Mouse (Mus musculus) left cerebral cortex, postnatal 36 days (tissue): Measurements from ENCODE around the gene Capzb. TPM values are rescaled to one million over a fixed set of nuclear protein-coding genes. Genes with fewer than 3 reads are reported as not detected.

Experiments
- DNase-seq, 2 experiments: peaks; one replicate each; pipeline ENCODE4 v3.0.0; 2021 to 2022; ENCODE audit warnings: low spot score in 2 of 2, mixed read lengths in 1 of 2
- intact Hi-C: fragments of 180-260 bp; cut with DNase I; formaldehyde crosslinking; loops from one replicate; pipeline ENCODE4 v1.15.1; 2025
- total RNA-seq, 2 experiments: library from RNA; stranded (reverse); gene quantifications; 2 replicates each; pipeline ENCODE4 v1.2.3; 2021

The Capzb gene
- total RNA-seq, 2 experiments from 2014 or later = 343 to 354 TPM

DNA sequence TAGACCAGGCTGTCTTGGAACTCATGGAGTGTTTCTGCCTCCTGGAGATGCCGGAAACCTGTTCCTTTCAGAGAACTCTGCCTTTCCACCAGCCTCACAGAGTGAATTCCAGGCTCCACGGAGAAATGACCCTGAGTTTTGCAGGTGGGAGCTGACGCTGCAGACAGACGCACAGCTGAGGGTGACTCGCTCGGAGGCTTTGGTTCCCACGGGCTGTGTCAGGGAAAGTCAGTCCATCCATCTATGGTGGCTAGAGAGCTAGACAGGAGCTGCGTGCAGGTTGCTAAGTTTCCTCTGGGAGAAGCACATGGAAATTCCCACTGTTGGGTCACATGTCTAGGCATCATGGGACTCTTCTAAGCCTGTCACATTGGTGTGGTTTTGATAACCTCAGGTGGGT is 38.5 kb downstream of the Capzb start:
- intact Hi-C loops = no loop called here
- DNase-seq = no peak

GRCm38 (mm10) chr4:139232479-139233145 is 39.9 kb downstream of the Capzb start:
- DNase-seq = peak; percentile 38 to 49
- intact Hi-C loops = no loop called here

- no peak for DNase-seq
- intact Hi-C loops = no loop called here
Observed at GRCm38 (mm10) chr4:139233146-139233495, 40.4 kb downstream of the Capzb start.

GRCm38 (mm10) chr4:139233755-139234254 is 41.1 kb downstream of the Capzb start:
- intact Hi-C loops = no loop called here
- no peak for DNase-seq

DNA sequence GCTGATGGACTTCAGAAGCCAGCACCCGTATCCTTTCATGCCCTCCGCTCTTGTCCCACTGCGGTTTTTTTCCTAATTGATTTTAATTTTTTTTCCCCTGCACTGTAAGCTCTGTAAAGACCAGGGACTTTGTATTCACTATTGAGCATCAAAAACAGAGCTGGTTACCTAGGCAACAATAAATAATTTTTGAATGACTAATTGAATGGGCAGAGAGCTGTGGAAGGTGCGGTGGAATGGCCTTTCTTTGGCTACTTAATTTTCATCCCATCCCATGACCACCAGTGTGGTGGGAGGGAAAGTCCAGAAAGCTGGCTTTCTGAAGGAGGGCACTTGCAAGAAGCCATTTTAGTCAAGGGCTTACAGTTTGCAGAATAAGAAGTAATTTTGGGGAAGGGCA is 41.6 kb downstream of the Capzb start:
- no peak for DNase-seq
- intact Hi-C loops = no loop called here

- intact Hi-C loops = no loop called here
- DNase-seq = no peak
Observed at GRCm38 (mm10) chr4:139235556-139235955, 42.9 kb downstream of the Capzb start.

DNA sequence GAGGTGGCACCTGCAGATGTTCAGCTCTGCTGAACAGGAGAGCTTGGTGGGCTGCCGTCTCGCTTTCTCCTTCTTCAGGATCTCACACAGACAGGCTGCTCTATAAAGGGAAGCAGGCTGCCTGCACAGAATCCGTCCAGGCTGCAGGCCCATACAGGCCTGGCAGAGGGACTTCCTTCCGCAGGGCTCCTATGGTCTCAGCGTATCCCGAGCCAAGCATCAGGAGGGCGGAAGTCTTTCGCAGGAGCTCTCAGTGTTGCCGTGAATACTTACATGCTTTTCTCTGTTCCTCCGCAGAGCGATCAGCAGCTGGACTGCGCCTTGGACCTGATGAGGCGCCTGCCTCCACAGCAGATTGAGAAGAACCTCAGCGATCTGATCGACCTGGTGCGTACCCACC is 45.9 kb downstream of the Capzb start:
- intact Hi-C loops = no loop called here
- no peak for DNase-seq

- intact Hi-C loops = no loop called here
- DNase-seq = no peak
Observed at GRCm38 (mm10) chr4:139240334-139240733, 47.6 kb downstream of the Capzb start.

DNA sequence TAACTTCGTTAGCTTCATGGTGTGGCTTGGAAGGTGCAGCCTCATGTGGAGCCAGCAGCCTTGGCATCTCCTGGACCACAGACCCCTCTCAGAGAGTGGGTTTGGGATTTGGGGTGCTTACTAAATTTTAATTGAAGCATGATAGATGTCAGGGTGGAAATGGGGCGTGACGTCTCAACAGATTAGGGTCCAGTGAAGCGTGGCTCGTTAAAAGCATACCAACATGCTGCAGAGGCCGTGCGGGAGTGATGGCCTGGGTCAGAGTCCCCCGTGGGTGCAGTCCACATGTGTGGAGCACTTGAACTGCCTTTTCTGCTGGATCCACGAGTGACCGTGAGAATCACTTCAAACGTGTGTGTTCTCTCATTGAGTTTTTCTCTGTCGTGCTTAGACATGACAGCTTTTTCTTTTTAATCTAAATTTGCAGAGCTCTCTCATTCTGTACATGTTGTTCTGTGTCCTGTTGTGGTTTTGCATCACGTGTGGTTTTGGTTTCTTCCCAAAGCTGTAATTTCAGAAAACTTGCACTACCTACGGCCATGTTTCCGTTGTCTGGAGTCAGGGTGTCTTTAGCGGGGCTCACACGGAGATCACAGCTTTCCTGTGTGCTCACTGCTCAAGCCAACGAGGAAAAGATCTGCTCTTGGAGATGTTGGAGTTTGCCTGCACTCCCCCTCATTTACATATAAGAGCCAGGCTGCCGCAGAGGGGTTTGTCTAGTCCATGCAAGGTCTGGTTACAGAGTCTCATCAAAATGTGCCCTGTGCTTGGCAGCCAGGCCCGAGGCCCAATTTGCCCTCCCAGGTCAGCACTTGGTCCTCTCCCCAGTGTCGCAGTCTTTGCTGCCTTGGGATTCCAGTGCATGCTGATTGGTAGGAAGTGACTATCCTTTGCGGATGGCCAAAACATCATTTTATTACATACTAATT is 49.2 kb downstream of the Capzb start:
- intact Hi-C loops = no loop called here
- DNase-seq = no peak

DNA sequence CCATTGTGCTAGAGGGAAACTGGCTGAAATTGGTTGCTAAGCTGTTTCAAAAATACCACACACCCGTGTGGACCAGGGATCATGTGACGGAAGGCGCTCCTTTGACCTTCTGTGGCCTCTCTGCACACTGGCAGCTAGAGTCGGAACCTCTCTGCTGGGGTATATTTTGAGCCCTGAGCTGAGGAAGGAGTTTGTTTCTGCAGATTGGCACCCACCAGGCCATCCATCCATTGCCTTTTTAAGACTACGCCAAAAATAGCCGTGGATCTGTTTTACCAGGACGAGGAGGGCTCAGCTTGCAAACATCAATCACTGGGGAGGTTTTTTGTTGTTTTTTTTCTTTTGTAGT is 49.9 kb downstream of the Capzb start:
- intact Hi-C loops = no loop called here
- no peak for DNase-seq

GRCm38 (mm10) chr4:139244176-139244575 is 51.5 kb downstream of the Capzb start:
- no peak for DNase-seq
- intact Hi-C loops = no loop called here

DNA sequence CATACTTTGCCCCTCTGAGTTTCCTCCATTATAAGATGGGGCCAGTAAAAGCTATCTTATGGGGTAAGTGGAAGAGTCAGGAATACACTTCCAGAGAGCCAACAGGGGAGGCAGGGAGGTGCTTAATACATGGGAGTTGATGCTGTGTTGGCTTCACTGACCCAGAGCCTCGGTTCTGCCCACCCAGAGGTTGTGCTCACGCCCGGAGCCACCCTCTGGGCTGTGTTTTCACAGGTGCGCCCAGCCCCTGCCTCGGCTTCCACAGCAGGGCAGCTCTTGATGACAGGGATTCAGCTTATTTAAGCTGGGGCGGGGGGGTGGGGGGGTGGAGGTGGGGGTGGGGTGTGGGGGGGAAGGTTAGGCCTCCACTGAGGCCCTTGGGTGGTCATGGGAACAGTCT is 52.1 kb downstream of the Capzb start:
- no peak for DNase-seq
- intact Hi-C loops = no loop called here

GRCm38 (mm10) chr4:139245534-139245933 is 52.8 kb downstream of the Capzb start:
- intact Hi-C loops = no loop called here
- no peak for DNase-seq

DNA sequence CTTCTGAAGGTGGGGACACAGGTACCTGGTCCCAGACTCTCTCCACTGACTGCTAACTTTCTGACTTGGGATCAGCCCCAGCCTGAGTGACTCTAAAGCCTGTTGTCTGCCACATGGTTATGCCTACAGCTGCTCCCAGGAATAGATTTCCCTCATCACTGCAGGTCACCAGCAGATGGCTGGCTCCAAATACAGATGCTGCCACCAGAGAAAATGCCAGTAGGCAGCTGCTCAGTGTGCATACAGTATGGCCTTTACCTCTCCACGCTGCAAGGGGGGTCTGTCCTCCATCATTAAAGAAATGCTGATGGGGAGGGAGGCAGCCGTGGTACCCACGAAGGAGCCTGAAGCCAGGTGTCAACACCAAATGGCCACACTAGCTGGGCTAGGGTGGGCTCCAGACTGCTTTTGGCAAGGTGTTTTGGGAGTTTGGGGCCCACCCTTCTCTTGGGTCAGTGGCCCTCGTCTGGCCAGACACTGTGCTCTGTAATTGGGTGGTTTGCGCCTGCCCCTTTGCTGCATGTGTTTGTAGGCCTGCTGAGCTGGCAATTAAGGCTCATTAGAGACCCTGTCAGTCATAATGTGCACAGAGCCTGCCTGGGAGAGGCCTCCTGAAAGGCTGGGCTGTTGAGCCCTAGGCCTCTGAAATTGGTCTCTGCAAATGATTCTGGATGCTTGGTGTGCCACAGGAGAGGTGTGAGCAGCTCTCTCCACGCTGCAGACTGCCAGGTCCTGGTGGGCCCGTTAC is 53.6 kb downstream of the Capzb start:
- DNase-seq = no peak
- intact Hi-C loops = no loop called here

DNA sequence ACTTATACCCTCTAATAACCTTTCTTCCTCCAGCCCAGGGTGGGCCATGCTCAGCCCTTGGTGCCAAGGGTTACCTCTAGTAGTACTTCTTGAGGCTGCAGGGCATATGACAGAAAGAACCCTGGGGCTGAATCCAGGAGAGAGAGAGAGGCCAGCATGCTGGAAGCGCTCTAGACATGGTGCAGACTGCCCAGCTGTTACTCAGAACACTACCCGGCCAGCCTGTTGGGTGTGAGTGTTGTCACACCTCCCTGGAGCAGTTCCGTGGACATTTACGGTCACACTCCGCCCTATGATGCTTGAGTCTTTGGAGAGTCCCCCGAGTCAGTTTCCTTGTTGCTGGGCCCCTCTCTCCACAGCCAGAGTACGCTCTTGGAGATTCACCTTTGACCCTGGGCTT is 55.3 kb downstream of the Capzb start:
- no peak for DNase-seq
- intact Hi-C loops = no loop called here

GRCm38 (mm10) chr4:139248736-139249135 is 56.0 kb downstream of the Capzb start:
- no peak for DNase-seq
- intact Hi-C loops = no loop called here

DNA sequence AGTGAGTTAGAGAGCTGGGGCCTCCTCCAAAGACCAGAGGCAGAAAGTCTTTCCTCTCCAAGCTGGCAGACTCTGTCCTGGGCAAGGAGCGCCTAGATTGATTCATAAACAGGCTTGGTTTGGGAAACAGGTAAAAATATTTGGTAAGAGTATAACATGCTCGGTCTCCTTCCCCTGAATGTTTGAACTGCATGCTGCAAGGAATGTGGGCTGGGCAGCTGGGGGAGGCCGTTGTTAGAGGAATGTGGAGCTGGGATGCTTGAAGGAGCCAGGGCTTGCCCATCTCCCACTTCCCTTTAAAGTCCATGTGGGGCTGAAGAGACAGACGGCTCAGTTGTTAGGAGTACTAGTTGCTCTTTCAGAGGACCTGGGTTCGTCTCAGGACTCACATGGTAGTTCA is 57.3 kb downstream of the Capzb start:
- intact Hi-C loops = no loop called here
- no peak for DNase-seq

DNA sequence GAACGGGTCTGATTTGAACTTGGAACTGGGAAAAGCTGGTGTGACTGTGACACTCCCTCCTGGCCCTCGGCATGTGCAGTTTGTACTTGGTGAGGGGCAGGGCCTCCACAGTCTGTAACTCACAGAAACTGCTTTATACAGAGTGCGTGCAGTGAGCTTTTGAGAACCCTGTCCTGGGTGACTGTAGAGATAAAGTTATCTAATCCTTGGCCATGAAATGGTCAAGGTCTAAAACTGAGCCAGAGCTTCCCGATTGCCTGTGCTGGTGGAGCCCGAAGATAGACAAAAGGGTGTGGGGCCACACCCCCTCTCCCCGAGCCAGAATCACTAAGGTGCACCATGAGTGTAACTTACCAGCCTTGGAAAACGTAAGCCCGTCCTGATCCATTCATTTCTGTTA is 58.2 kb downstream of the Capzb start:
- no peak for DNase-seq
- intact Hi-C loops = no loop called here

GRCm38 (mm10) chr4:139252051-139252760 is 59.5 kb downstream of the Capzb start:
- intact Hi-C loops = loop anchor here (1.0 kb wide), 1 partner anchor 166 kb away; no protein-coding TSS in a partner anchor
- peak; percentile 56 to 73 for DNase-seq

GRCm38 (mm10) chr4:139253206-139253605 is 60.5 kb downstream of the Capzb start:
- no peak for DNase-seq
- intact Hi-C loops = no loop called here
